Mouse (Mus musculus) mammary gland, adult 2 months (tissue): ENCODE data around the gene Acbd7. TPM values are rescaled to one million over a fixed set of nuclear protein-coding genes. Genes with fewer than 3 reads are reported as not detected.

Source experiments
- polyA plus RNA-seq: library from polyadenylated mRNA; depleted of rRNA; stranded (reverse); fragments of >200 nt; gene quantifications from 2 replicates; pipeline ENCODE4 v1.2.3, GENCODE M21; 2012; ENCODE audit warnings: low replicate concordance; rRNA removed

Acbd7 gene
- polyA plus RNA-seq, result not detected in 2 replicates

GRCm38 (mm10) chr2:3335611-3336301 lies at the start of gene Acbd7:
Acbd7 (plus strand) TSS chr2:3336168.

GRCm38 (mm10) chr2:3332484-3333242 lies 3.3 kb upstream of the Acbd7 start, which contains the start of gene Rpp38:
Rpp38 (minus strand) TSS chr2:3332643.

Other genes with a start within 250 kb of the Acbd7 start
- 12.5 and 15.1 TPM in 2 replicates for gene Fam171a1, start 221.9 kb upstream of the Acbd7 start, polyA plus RNA-seq
- gene Nmt2, start 52.0 kb upstream of the Acbd7 start, polyA plus RNA-seq, result 6.1 and 16.0 TPM in 2 replicates
- gene Rpp38, start 3.5 kb upstream of the Acbd7 start, polyA plus RNA-seq, result 2.7 and 6.3 TPM in 2 replicates
- not detected in 2 replicates for gene Olah, start 61.0 kb downstream of the Acbd7 start, polyA plus RNA-seq
- not detected in 2 replicates for gene Meig1, start 86.5 kb downstream of the Acbd7 start, polyA plus RNA-seq
- gene Dclre1c, start 88.0 kb downstream of the Acbd7 start, polyA plus RNA-seq, result 4.6 and 11.7 TPM in 2 replicates
- 0.32 and 0.90 TPM in 2 replicates for gene Suv39h2, start 138.9 kb downstream of the Acbd7 start, polyA plus RNA-seq
- gene Gm45902, start 176.6 kb downstream of the Acbd7 start, polyA plus RNA-seq, result 1.4 and 1.6 TPM in 2 replicates
- gene Hspa14, start 176.6 kb downstream of the Acbd7 start, polyA plus RNA-seq, result 21.9 and 30.0 TPM in 2 replicates
- 0.65 and 3.9 TPM in 2 replicates for gene Cdnf, start 176.9 kb downstream of the Acbd7 start, polyA plus RNA-seq
- gene Fam107b, start 234.3 kb downstream of the Acbd7 start, polyA plus RNA-seq, result 15.7 and 24.3 TPM in 2 replicates